Mouse (Mus musculus): ENCODE data around the gene Olfr1216.
"Not testable (repeated sequence)": the region's sequence is repeated elsewhere in the genome, so short reads cannot be mapped to it uniquely, and the experiment has no call there.

Gene Olfr1216

DNA sequence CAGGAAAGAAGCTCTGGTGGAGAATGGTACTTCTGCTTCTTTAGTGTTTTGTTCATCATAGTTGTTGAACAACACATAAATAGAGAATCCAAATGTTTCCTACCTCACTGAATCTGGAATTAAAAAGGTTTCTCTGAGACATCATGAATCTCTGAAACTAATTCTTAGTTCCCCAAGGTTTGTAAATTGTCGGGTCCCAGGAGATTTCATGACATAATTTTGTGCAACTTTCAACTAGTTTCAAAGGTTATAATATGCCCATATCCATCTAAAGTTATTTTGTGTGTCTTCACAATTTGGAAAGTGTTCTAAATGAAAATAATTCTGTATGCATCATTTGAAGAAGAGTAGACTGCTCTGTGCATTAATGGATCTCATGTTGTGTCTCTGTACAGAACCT is at the start of gene Olfr1216:
TSS of gene Olfr1216 (minus strand) at position 101 of the 400 bp plus-strand sequence.
- no peak for DNase-seq (ENCODE audit: low spot score)

DNA sequence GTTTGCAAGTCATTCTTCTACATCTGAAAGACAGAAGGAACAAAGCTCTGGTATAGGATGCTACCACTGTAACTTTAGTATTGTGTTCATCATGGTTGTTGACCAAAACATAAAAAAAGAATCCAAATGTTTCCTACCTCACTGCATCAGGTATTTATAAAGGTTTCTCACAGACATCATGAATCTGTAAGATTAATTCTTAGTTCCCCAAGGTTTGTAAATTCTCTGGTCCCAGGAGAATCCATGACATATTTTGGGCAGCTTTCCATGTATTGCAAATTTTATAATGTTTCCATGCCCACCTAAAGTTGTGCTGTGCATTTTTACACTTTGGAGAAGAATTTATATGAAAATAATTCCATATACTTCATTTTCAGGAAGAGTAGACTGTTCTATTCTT is 42.9 kb upstream of the Olfr1216 start, which contains the start of gene Olfr1218:
TSS of gene Olfr1218 (minus strand) at position 101 of the 400 bp plus-strand sequence.
- no peak for DNase-seq (ENCODE audit: low spot score)

DNA sequence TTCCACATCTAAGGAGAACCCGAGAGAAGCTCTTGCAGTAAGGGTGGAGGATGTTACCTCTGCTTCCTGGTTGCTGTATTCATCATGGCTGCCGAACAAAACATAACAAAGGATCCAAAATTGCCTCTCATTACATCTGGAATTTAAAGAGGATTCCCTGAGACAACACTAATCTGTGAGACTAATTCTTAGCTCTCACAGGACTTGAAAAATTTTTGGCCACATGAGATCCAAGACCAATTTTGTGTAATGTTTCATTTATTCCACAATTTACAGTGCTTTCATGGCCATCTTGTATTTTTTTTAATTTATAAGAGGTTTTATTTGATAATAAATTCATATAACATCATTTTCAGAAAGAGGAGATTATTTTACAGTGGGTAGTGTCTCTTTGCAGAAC is 13.8 kb upstream of the Olfr1216 start, which contains the start of gene Olfr1217:
TSS of gene Olfr1217 (minus strand) at position 101 of the 400 bp plus-strand sequence.
- no peak for DNase-seq (ENCODE audit: low spot score)

DNA sequence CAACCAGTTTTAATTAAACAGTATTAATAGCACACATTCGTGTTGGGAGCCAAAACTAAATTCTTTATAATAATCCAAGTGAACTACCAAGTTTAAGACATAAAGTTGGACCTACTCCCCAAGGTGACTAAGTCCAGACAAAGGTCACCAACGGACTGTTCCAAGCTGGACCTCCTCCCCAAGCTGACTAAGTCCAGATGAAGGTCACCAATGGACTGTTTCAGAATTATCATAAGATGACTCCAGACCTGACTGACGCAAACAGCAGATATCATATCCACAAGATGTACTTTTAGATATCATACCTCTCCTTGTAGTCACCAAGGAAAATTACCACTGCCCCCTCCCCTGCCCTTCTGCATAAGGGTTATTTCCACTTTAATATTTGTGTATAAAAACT is 3.3 kb upstream of the Olfr1216 start:
- not testable (repeated sequence) for DNase-seq (ENCODE audit: low spot score)

DNA sequence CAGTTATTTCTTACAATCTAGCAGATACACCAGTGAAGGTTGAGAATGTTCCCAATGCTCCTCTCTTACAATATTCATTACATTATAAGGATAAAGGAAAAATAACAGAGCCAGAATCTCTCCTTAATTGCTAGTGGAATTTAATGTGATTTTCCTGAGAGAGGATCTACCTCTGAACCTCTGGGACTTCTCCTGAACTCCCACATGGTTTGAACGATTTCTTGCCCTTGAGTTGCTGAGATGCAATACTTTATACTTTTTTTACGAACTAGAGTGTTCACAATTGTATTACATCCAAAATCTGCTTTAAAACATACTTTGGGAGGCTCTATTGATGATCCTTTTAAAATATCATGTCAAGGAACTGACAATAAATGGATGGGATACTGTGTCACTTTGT is 11.3 kb downstream of the Olfr1216 start, which contains the start of gene Olfr1215:
TSS of gene Olfr1215 (minus strand) at position 101 of the 400 bp plus-strand sequence.
- DNase-seq (ENCODE audit: low spot score), result no peak

DNA sequence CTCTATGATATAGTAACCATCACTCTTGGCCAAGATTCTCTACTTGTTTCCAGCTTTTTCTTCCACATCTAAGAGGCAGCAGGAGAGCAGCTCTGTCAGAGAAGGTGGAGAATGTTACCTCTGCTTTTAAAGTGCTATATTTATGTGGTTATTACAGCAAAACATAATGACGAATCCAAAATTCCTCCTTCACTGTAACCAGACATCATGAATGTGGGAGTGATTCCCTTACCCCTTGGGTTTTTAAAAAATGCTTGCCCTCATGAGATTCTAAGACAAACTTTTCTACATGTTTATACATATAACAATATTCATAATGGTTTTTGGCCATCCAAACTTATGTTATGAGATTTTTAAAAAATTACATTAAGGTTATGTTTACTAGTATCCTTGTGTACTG is 25.6 kb downstream of the Olfr1216 start, which contains the start of gene Olfr1214:
TSS of gene Olfr1214 (minus strand) at position 101 of the 400 bp plus-strand sequence.
- no peak for DNase-seq (ENCODE audit: low spot score)

DNA sequence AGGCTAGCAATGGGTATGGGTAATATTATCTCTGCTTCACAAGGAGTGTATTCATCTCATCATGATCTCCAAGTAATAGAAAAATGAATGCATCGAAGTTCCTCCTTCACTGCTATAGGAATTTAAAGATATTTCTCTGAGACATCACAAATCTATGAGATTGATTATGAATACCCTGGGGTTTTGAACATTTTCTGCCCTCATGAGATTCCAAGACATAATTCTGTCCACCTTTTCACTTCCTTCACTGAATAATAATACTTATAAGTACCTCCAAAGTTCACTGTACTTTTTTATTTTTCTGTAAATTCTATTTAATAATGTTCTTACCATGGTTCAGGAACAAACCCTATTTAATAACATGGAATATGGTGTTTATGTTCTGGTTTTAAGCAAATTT is 38.0 kb downstream of the Olfr1216 start, which contains the start of gene Gm13762:
TSS of gene Gm13762 (minus strand) at position 101 of the 400 bp plus-strand sequence.
- DNase-seq (ENCODE audit: low spot score), result no peak

Measured in yolk sac, embryonic 10.5 days (tissue).